Mouse (Mus musculus): ENCODE data around the gene Ahdc1.

- TF ChIP-seq CTCF (IDR thresholded peaks at IDR 0.05; ENCODE audit: low read depth) (peak; percentile 89), EP300 (IDR thresholded peaks at IDR 0.05; ENCODE audit: low read depth) (no peak)
Measured at GRCm38 (mm10) chr4:133056069-133056890, 45.2 kb downstream of the Ahdc1 start.

Data from liver, embryonic 14.5 days (tissue).